Comparison of ENCODE assay signal across 10 mouse cellular contexts in genomic region chr11:97806613-97806964, GRCm38 (mm10). TPM values are rescaled to one million over a fixed set of nuclear protein-coding genes. Genes with fewer than 3 reads are reported as not detected.
DNase-seq lines count a peak whose midpoint lies in the region; ATAC-seq and TF ChIP-seq lines count a peak whose summit lies in the region.
"Had no signal": no experiment of that assay in that cellular context is flagged by ENCODE, and none has a peak within 500 bp of the region (broad histone marks: within the 10 kb centered on the region; RNA-seq: fewer than 3 reads in every experiment).

No protein-coding gene starts in this region.

- WGBS in forebrain, embryonic 10.5 days, result 77% methylated on average over 7 of the region's 7 CpGs
- WGBS in forebrain, embryonic 11.5 days, result 77% methylated on average over 7 of the region's 7 CpGs
- 50% methylated on average over 7 of the region's 7 CpGs for WGBS in lung, embryonic 16.5 days
- 63% methylated on average over 7 of the region's 7 CpGs for WGBS in intestine, embryonic 16.5 days
- WGBS in stomach, postnatal 0 days, result 57% methylated on average over 7 of the region's 7 CpGs
- 95% methylated on average over 7 of the region's 7 CpGs for WGBS in thymus, adult 2 months

- H3K27me3 ChIP-seq in forebrain, embryonic 10.5 days (ENCODE audit: poor library complexity, severe bottlenecking), result no peaks in the 10 kb centered on the region
- H3K27me3 ChIP-seq in forebrain, embryonic 11.5 days (ENCODE audit: control insufficient read depth, insufficient read depth, low read length), result no peaks in the 10 kb centered on the region
- H3K27me3 ChIP-seq in lung, embryonic 16.5 days (ENCODE audit: control insufficient read depth, insufficient read depth, low read depth, low read length), result no peaks in the 10 kb centered on the region
- no peaks in the 10 kb centered on the region for H3K27me3 ChIP-seq in intestine, embryonic 16.5 days (replicated peaks; ENCODE audit: control insufficient read depth, insufficient read depth, low read length)
- no peaks in the 10 kb centered on the region for H3K27me3 ChIP-seq in stomach, postnatal 0 days (ENCODE audit: control insufficient read depth, insufficient read depth, low read length)
- H3K27me3 ChIP-seq in thymus, adult 2 months (ENCODE audit: control insufficient read depth, insufficient read depth, low read length), result no peaks in the 10 kb centered on the region

- TF ChIP-seq CTCF in stomach, postnatal 0 days (IDR thresholded peaks at IDR 0.05; ENCODE audit: low read depth), result no peak
- TF ChIP-seq CTCF in thymus, adult 2 months (IDR thresholded peaks at IDR 0.05; ENCODE audit: borderline replicate concordance, control insufficient read depth, extremely low read depth, insufficient read depth, low read length, poor library complexity), result no peak

- no peaks in the 10 kb centered on the region for H3K9me3 ChIP-seq in forebrain, embryonic 10.5 days
- no peaks in the 10 kb centered on the region for H3K9me3 ChIP-seq in forebrain, embryonic 11.5 days (ENCODE audit: control insufficient read depth, low read length)
- H3K9me3 ChIP-seq in lung, embryonic 16.5 days (ENCODE audit: control insufficient read depth, low read length), result no peaks in the 10 kb centered on the region
- H3K9me3 ChIP-seq in intestine, embryonic 16.5 days (ENCODE audit: control insufficient read depth, low read length), result no peaks in the 10 kb centered on the region
- H3K9me3 ChIP-seq in stomach, postnatal 0 days (ENCODE audit: control insufficient read depth, low read length), result no peaks in the 10 kb centered on the region

- TF ChIP-seq POLR2A in thymus, adult 2 months (IDR thresholded peaks at IDR 0.05; ENCODE audit: control insufficient read depth, extremely low read depth, insufficient read depth, low read length, poor library complexity), result no peak

- TF ChIP-seq EP300 in stomach, postnatal 0 days (optimal IDR thresholded peaks at IDR 0.05), result no peak

- no peak overlapping the region for H3K9ac ChIP-seq in forebrain, embryonic 11.5 days (ENCODE audit: low read length)
- H3K9ac ChIP-seq in lung, embryonic 16.5 days (ENCODE audit: low read length), result peak overlapping the region; percentile 16; the same call in 1 of the 2 replicates
- peak overlapping the region; percentile 52; the same call in 1 of the 2 replicates for H3K9ac ChIP-seq in intestine, embryonic 16.5 days (ENCODE audit: low read depth, low read length)
- no peak overlapping the region for H3K9ac ChIP-seq in stomach, postnatal 0 days (ENCODE audit: low read length)

- no peak overlapping the region for H3K4me2 ChIP-seq in forebrain, embryonic 11.5 days (ENCODE audit: low read depth, low read length, severe bottlenecking)
- H3K4me2 ChIP-seq in lung, embryonic 16.5 days (ENCODE audit: low read depth, low read length), result peak overlapping the region; percentile 48; the same call in 1 of the 2 replicates
- no peak overlapping the region for H3K4me2 ChIP-seq in intestine, embryonic 16.5 days (ENCODE audit: low read depth, low read length)
- peak overlapping the region; percentile 45 for H3K4me2 ChIP-seq in stomach, postnatal 0 days (replicated peaks; ENCODE audit: low read depth)

- H3K27ac ChIP-seq in forebrain, embryonic 10.5 days, result peak overlapping the region; percentile 79
- H3K27ac ChIP-seq in forebrain, embryonic 11.5 days (ENCODE audit: low read depth, low read length), result no peak overlapping the region
- peak overlapping the region; percentile 94 for H3K27ac ChIP-seq in lung, embryonic 16.5 days (ENCODE audit: low read length)
- H3K27ac ChIP-seq in intestine, embryonic 16.5 days (ENCODE audit: low read length), result peak overlapping the region; percentile 91; the same call in 1 of the 2 replicates
- peak overlapping the region; percentile 81 for H3K27ac ChIP-seq in stomach, postnatal 0 days (replicated peaks)
- no peak overlapping the region for H3K27ac ChIP-seq in thymus, adult 2 months (ENCODE audit: control insufficient read depth, insufficient read depth, low read length)

- H3K36me3 ChIP-seq in forebrain, embryonic 10.5 days (replicated peaks), result peaks cover 39% of the 10 kb centered on the region
- H3K36me3 ChIP-seq in forebrain, embryonic 11.5 days (ENCODE audit: control insufficient read depth, insufficient read depth, low read length), result no peaks in the 10 kb centered on the region
- H3K36me3 ChIP-seq in lung, embryonic 16.5 days (ENCODE audit: control insufficient read depth, insufficient read depth, low read length), result peaks cover 5% of the 10 kb centered on the region; the same call in 1 of the 2 replicates
- peaks cover 3% of the 10 kb centered on the region; the same call in 1 of the 2 replicates for H3K36me3 ChIP-seq in intestine, embryonic 16.5 days (ENCODE audit: control insufficient read depth, insufficient read depth, low read length)
- peaks cover 6% of the 10 kb centered on the region; the same call in 1 of the 2 replicates for H3K36me3 ChIP-seq in stomach, postnatal 0 days (ENCODE audit: control insufficient read depth, insufficient read depth, low read length)
- no peaks in the 10 kb centered on the region for H3K36me3 ChIP-seq in thymus, adult 2 months (ENCODE audit: control insufficient read depth, insufficient read depth, low read length)

- peaks cover 91% of the 10 kb centered on the region for H3K4me1 ChIP-seq in forebrain, embryonic 10.5 days
- peaks cover 46% of the 10 kb centered on the region for H3K4me1 ChIP-seq in forebrain, embryonic 11.5 days (replicated peaks; ENCODE audit: control insufficient read depth, insufficient read depth, low read length)
- peaks cover 98% of the 10 kb centered on the region for H3K4me1 ChIP-seq in lung, embryonic 16.5 days (replicated peaks; ENCODE audit: control insufficient read depth, insufficient read depth, low read length)
- H3K4me1 ChIP-seq in intestine, embryonic 16.5 days (ENCODE audit: control insufficient read depth, insufficient read depth, low read length), result peaks cover 93% of the 10 kb centered on the region
- peaks cover 49% of the 10 kb centered on the region for H3K4me1 ChIP-seq in stomach, postnatal 0 days (replicated peaks; ENCODE audit: control insufficient read depth, insufficient read depth)
- peaks cover 66% of the 10 kb centered on the region for H3K4me1 ChIP-seq in thymus, adult 2 months (replicated peaks; ENCODE audit: control insufficient read depth, insufficient read depth, low read length)

- no peak for DNase-seq in forebrain, embryonic 10.5 days (ENCODE audit: extremely low spot score, low spot score)
- DNase-seq in forebrain, embryonic 11.5 days (ENCODE audit: low spot score), result no peak
- no peak for DNase-seq in lung, postnatal 36 days
- no peak for DNase-seq in stomach, postnatal 0 days (ENCODE audit: low spot score)
- DNase-seq in thymus, adult 18-20 months, result no peak
- DNase-seq in thymus, adult 2 months, result no peak
- DNase-seq: lung, postnatal 10 days; thymus, postnatal 25 days had no signal

- H3K4me3 ChIP-seq in forebrain, embryonic 10.5 days, result peak overlapping the region; percentile 27; the same call in 1 of the 2 replicates
- no peak overlapping the region for H3K4me3 ChIP-seq in forebrain, embryonic 11.5 days (ENCODE audit: low read depth, low read length)
- no peak overlapping the region for H3K4me3 ChIP-seq in lung, embryonic 16.5 days (ENCODE audit: low read length)
- no peak overlapping the region for H3K4me3 ChIP-seq in intestine, embryonic 16.5 days (ENCODE audit: low read length)
- no peak overlapping the region for H3K4me3 ChIP-seq in stomach, postnatal 0 days (ENCODE audit: low read depth, low read length)
- H3K4me3 ChIP-seq in thymus, adult 2 months (ENCODE audit: control insufficient read depth, insufficient read depth, low read length), result no peak overlapping the region

- no peak for ATAC-seq in forebrain, embryonic 11.5 days (replicated peaks; ENCODE audit: low FRiP score)
- ATAC-seq in lung, embryonic 16.5 days (ENCODE audit: low read depth), result no peak
- ATAC-seq in intestine, embryonic 16.5 days, result no peak
- no peak for ATAC-seq in stomach, postnatal 0 days (ENCODE audit: low FRiP score, low TSS enrichment)

RNA-seq across cellular contexts. Expression of gene Lasp1, which starts 7.8 kb away (rescaled TPM):
- polyA plus RNA-seq in forebrain, embryonic 10.5 days (2016; fragmentation: Nextera tagmentation; extraction: Ambion mirVana), result 85.5 and 87.3 TPM in 2 replicates
- polyA plus RNA-seq in forebrain, embryonic 11.5 days (2014; fragmentation: Nextera tagmentation; extraction: Ambion mirVana), result 77.6 and 77.8 TPM in 2 replicates
- 163 and 167 TPM in 2 replicates for polyA plus RNA-seq in lung, embryonic 16.5 days (2015; fragmentation: Nextera tagmentation; extraction: Ambion mirVana)
- 141 and 148 TPM in 2 replicates for polyA plus RNA-seq in intestine, embryonic 16.5 days (2015; fragmentation: Nextera tagmentation; extraction: Ambion mirVana)
- polyA plus RNA-seq in stomach, postnatal 0 days (2015; fragmentation: Nextera tagmentation; extraction: Ambion mirVana), result 84.0 and 90.1 TPM in 2 replicates
- polyA plus RNA-seq in thymus, adult 2 months (2012; rRNA removed), result 167 and 178 TPM in 2 replicates

RNA-seq across cellular contexts. Expression of gene Rpl23, which starts 24.4 kb away (rescaled TPM):
- polyA plus RNA-seq in forebrain, embryonic 10.5 days (2016; fragmentation: Nextera tagmentation; extraction: Ambion mirVana), result 449 and 492 TPM in 2 replicates
- 400 and 454 TPM in 2 replicates for polyA plus RNA-seq in forebrain, embryonic 11.5 days (2014; fragmentation: Nextera tagmentation; extraction: Ambion mirVana)
- polyA plus RNA-seq in lung, embryonic 16.5 days (2015; fragmentation: Nextera tagmentation; extraction: Ambion mirVana), result 495 and 578 TPM in 2 replicates
- polyA plus RNA-seq in intestine, embryonic 16.5 days (2015; fragmentation: Nextera tagmentation; extraction: Ambion mirVana), result 466 and 491 TPM in 2 replicates
- 585 and 586 TPM in 2 replicates for polyA plus RNA-seq in stomach, postnatal 0 days (2015; fragmentation: Nextera tagmentation; extraction: Ambion mirVana)
- polyA plus RNA-seq in thymus, adult 2 months (2012; rRNA removed), result 140 and 154 TPM in 2 replicates

RNA-seq across cellular contexts. Expression of gene 1700001P01Rik, which starts 30.9 kb away (rescaled TPM):
- 0.73 TPM in 1 of 2 replicates, not detected in the other for polyA plus RNA-seq in forebrain, embryonic 10.5 days (2016; fragmentation: Nextera tagmentation; extraction: Ambion mirVana)
- 0.44 TPM in 1 of 2 replicates, not detected in the other for polyA plus RNA-seq in forebrain, embryonic 11.5 days (2014; fragmentation: Nextera tagmentation; extraction: Ambion mirVana)
- polyA plus RNA-seq in lung, embryonic 16.5 days (2015; fragmentation: Nextera tagmentation; extraction: Ambion mirVana), result 0.35 TPM in 1 of 2 replicates, not detected in the other
- polyA plus RNA-seq in intestine, embryonic 16.5 days (2015; fragmentation: Nextera tagmentation; extraction: Ambion mirVana), result not detected in 2 replicates
- not detected in 2 replicates for polyA plus RNA-seq in stomach, postnatal 0 days (2015; fragmentation: Nextera tagmentation; extraction: Ambion mirVana)
- polyA plus RNA-seq in thymus, adult 2 months (2012; rRNA removed), result 0.38 and 0.50 TPM in 2 replicates

RNA-seq across cellular contexts. Expression of gene B230217C12Rik, which starts 34.0 kb away (rescaled TPM):
- 13.3 and 15.9 TPM in 2 replicates for polyA plus RNA-seq in forebrain, embryonic 10.5 days (2016; fragmentation: Nextera tagmentation; extraction: Ambion mirVana)
- polyA plus RNA-seq in forebrain, embryonic 11.5 days (2014; fragmentation: Nextera tagmentation; extraction: Ambion mirVana), result 13.3 and 17.7 TPM in 2 replicates
- polyA plus RNA-seq in lung, embryonic 16.5 days (2015; fragmentation: Nextera tagmentation; extraction: Ambion mirVana), result 3.1 and 3.4 TPM in 2 replicates
- polyA plus RNA-seq in intestine, embryonic 16.5 days (2015; fragmentation: Nextera tagmentation; extraction: Ambion mirVana), result 4.1 TPM in 2 replicates
- 1.1 and 1.9 TPM in 2 replicates for polyA plus RNA-seq in stomach, postnatal 0 days (2015; fragmentation: Nextera tagmentation; extraction: Ambion mirVana)
- 4.7 and 6.2 TPM in 2 replicates for polyA plus RNA-seq in thymus, adult 2 months (2012; rRNA removed)

RNA-seq across cellular contexts. Expression of gene Cwc25, which starts 40.2 kb away (rescaled TPM):
- 20.3 and 22.0 TPM in 2 replicates for polyA plus RNA-seq in forebrain, embryonic 10.5 days (2016; fragmentation: Nextera tagmentation; extraction: Ambion mirVana)
- polyA plus RNA-seq in forebrain, embryonic 11.5 days (2014; fragmentation: Nextera tagmentation; extraction: Ambion mirVana), result 16.3 and 19.5 TPM in 2 replicates
- polyA plus RNA-seq in lung, embryonic 16.5 days (2015; fragmentation: Nextera tagmentation; extraction: Ambion mirVana), result 16.1 and 18.5 TPM in 2 replicates
- polyA plus RNA-seq in intestine, embryonic 16.5 days (2015; fragmentation: Nextera tagmentation; extraction: Ambion mirVana), result 11.1 and 11.9 TPM in 2 replicates
- 9.0 TPM in 2 replicates for polyA plus RNA-seq in stomach, postnatal 0 days (2015; fragmentation: Nextera tagmentation; extraction: Ambion mirVana)
- polyA plus RNA-seq in thymus, adult 2 months (2012; rRNA removed), result 14.9 and 16.6 TPM in 2 replicates

Comparison
In these comparisons a context has a peak if more than half of its experiments do, and no peak if none do; other contexts are left out.
1. H3K27ac ChIP-seq: peak in forebrain, embryonic 10.5 days (single experiment), lung, embryonic 16.5 days (single experiment), intestine, embryonic 16.5 days (single experiment) and stomach, postnatal 0 days (single experiment); none in forebrain, embryonic 11.5 days (single experiment) and thymus, adult 2 months (single experiment).
2. H3K4me2 ChIP-seq: peak in lung, embryonic 16.5 days (single experiment) and stomach, postnatal 0 days (single experiment); none in forebrain, embryonic 11.5 days (single experiment) and intestine, embryonic 16.5 days (single experiment).
3. H3K9ac ChIP-seq: peak in lung, embryonic 16.5 days (single experiment) and intestine, embryonic 16.5 days (single experiment); none in forebrain, embryonic 11.5 days (single experiment) and stomach, postnatal 0 days (single experiment).